Mouse (Mus musculus) midbrain, embryonic 15.5 days (tissue): ENCODE results near the gene Zfp146. TPM values are rescaled to one million over a fixed set of nuclear protein-coding genes. Genes with fewer than 3 reads are reported as not detected.
A peak's percentile ranks its signal among the peaks of the same experiment; 100 is the strongest.
"Not testable (repeated sequence)": the region's sequence is repeated elsewhere in the genome, so short reads cannot be mapped to it uniquely, and the experiment has no call there.

Source experiments
- ATAC-seq: fragments of 200-750 bp; cut with Nextera tagmentation; replicated peaks from 2 replicates; pipeline ENCODE4 v1.8.0; 2017; ENCODE audit warnings: moderate TSS enrichment
- H3K27ac ChIP-seq: fragments of 300-500 bp; sonication (generic); 2 replicates; pipeline ENCODE4 v1.5.1; 2015; ENCODE audit warnings: mild to moderate bottlenecking, inconsistent platforms
- H3K27me3 ChIP-seq: fragments of 300-500 bp; sonication (generic); replicated peaks from 2 replicates; pipeline ENCODE4 v1.6.1; 2015; ENCODE audit warnings: inconsistent platforms
- H3K36me3 ChIP-seq: fragments of 300-500 bp; sonication (generic); replicated peaks from 2 replicates; pipeline ENCODE4 v1.6.1; 2015; ENCODE audit warnings: inconsistent platforms
- H3K4me1 ChIP-seq: fragments of 300-500 bp; sonication (generic); 2 replicates; pipeline ENCODE4 v1.6.1; 2015; ENCODE audit warnings: inconsistent platforms
- H3K4me2 ChIP-seq: fragments of 300-500 bp; sonication (generic); 2 replicates; pipeline ENCODE4 v1.6.1; 2015; ENCODE audit warnings: inconsistent platforms, mild to moderate bottlenecking, moderate library complexity
- H3K4me3 ChIP-seq: fragments of 300-500 bp; sonication (generic); 2 replicates; pipeline ENCODE4 v1.5.1; 2015; ENCODE audit warnings: mild to moderate bottlenecking, inconsistent platforms
- H3K9ac ChIP-seq: fragments of 300-500 bp; sonication (generic); 2 replicates; pipeline ENCODE4 v1.6.1; 2015; ENCODE audit warnings: mild to moderate bottlenecking, inconsistent platforms
- H3K9me3 ChIP-seq: fragments of 300-500 bp; sonication (generic); 2 replicates; pipeline ENCODE4 v1.6.1; 2016; ENCODE audit warnings: inconsistent platforms
- WGBS: fragments of 180-500 bp; shearing (Covaris S2); methylation state at CpG from one replicate; pipeline ENCODE4 v1.1.7; 2015; ENCODE audit warnings: mixed read lengths; 5-methylcytosine and 5-hydroxymethylcytosine counted together
- polyA plus RNA-seq: library from polyadenylated mRNA; unstranded; fragments of >200 nt; fragmentation: Nextera tagmentation; extraction: Ambion mirVana; gene quantifications from 2 replicates; pipeline ENCODE4 v1.2.1, GENCODE M21; 2015

The Zfp146 gene
- polyA plus RNA-seq, 1 experiment from 2014 or later, result 15.4 TPM

- ATAC-seq, result no peak
- peaks cover 19% of the 10 kb centered on the region for H3K4me1 ChIP-seq
- no peak overlapping the region for H3K4me3 ChIP-seq
- WGBS, result 92% methylated on average over 12 of the region's 12 CpGs
- H3K9ac ChIP-seq, result no peak overlapping the region
- no peak overlapping the region for H3K4me2 ChIP-seq
- peaks cover 55% of the 10 kb centered on the region for H3K36me3 ChIP-seq
- no peaks in the 10 kb centered on the region for H3K9me3 ChIP-seq
- no peak overlapping the region for H3K27ac ChIP-seq
- H3K27me3 ChIP-seq, result no peaks in the 10 kb centered on the region
Observed at GRCm38 (mm10) chr7:30188344-30189115, 19.0 kb upstream of the Zfp146 start.

GRCm38 (mm10) chr7:30184641-30185348, 15.2 kb upstream of the Zfp146 start:
- Histone ChIP-seq H3K9me3 (no peaks in the 10 kb centered on the region), H3K4me3 (no peak overlapping the region), H3K27me3 (no peaks in the 10 kb centered on the region), H3K9ac (no peak overlapping the region), H3K36me3 (peaks cover 40% of the 10 kb centered on the region), H3K4me1 (peaks cover 7% of the 10 kb centered on the region), H3K4me2 (no peak overlapping the region), H3K27ac (no peak overlapping the region)
- WGBS, result 75% methylated on average over 13 of the region's 13 CpGs
- ATAC-seq, result no peak

- Histone ChIP-seq H3K4me1 (peaks cover 7% of the 10 kb centered on the region), H3K4me3 (peak within 1 kb of the TSS; percentile 6; the same call in 1 of the 2 replicates), H3K27ac (no peak within 1 kb of the TSS), H3K36me3 (peaks cover 36% of the 10 kb centered on the region), H3K4me2 (peak within 1 kb of the TSS; percentile 43), H3K27me3 (no peaks in the 10 kb centered on the region), H3K9me3 (no peaks in the 10 kb centered on the region), H3K9ac (no peak within 1 kb of the TSS; the same call in 1 of the 2 replicates)
- 3% methylated on average over 11 of the region's 11 CpGs for WGBS
- ATAC-seq, result peak; percentile 35; the same call in 1 of the 2 replicates
Observed at GRCm38 (mm10) chr7:30183879-30184289, 14.3 kb upstream of the Zfp146 start, which contains the start of gene Cox7a1. Gene Cox7a1 (plus strand): TSS chr7:30184144.

- not testable (repeated sequence) for ATAC-seq, H3K4me1 ChIP-seq, H3K27me3 ChIP-seq, H3K9me3 ChIP-seq, H3K9ac ChIP-seq, H3K4me3 ChIP-seq, H3K4me2 ChIP-seq, H3K27ac ChIP-seq
- WGBS, result 77% methylated on average over 7 of the region's 7 CpGs
- H3K36me3 ChIP-seq, result peaks cover 36% of the 10 kb centered on the region
Observed at GRCm38 (mm10) chr7:30183189-30183588, 13.6 kb upstream of the Zfp146 start.

DNA sequence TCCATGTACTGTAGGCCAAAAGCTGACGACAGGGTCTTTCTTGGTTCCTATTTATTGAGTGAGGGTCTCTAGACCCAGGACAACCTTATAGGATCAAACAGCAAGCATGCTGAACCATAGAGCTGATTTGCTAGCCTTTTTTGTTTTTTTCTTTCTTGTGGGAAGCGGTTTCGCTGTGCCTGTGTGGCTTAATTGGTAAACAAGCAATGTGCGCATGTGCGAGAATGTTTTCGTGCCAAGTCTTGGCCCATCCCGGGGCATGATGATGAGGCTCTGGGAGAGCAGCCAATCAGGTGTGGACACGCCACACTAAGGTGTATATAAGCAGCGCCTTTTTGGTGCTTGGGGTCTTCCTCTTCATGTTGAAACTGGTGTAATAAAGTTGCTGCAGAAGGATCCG, 12.4 kb upstream of the Zfp146 start:
- not testable (repeated sequence) for H3K4me2 ChIP-seq, H3K4me3 ChIP-seq, ATAC-seq, H3K9ac ChIP-seq, H3K4me1 ChIP-seq, H3K9me3 ChIP-seq, H3K27me3 ChIP-seq, H3K27ac ChIP-seq
- 93% methylated on average over 10 of the region's 10 CpGs for WGBS
- H3K36me3 ChIP-seq, result peaks cover 32% of the 10 kb centered on the region

DNA sequence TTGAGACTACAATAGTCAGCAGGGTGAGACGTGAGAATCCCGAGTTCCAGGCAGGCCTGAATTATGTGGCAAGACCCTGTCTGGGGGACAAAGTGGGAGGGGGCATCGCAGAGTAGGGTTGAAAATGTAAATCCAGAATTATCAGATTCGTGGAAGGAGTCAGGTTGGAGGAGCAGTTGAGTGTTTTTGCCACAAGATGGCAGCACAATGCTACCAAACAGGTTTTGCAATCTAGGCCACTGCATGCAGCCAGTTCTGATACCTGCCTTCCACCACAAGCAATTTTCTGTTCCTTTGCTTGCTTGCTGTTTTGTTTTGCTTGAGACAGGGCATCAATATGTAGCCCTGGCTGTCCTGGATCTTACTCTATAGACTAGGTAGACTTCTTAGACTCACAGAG, 11.8 kb upstream of the Zfp146 start:
- no peak overlapping the region for H3K4me2 ChIP-seq
- H3K27ac ChIP-seq, result no peak overlapping the region
- H3K9ac ChIP-seq, result no peak overlapping the region
- no peaks in the 10 kb centered on the region for H3K27me3 ChIP-seq
- no peak overlapping the region for H3K4me3 ChIP-seq
- peaks cover 32% of the 10 kb centered on the region for H3K36me3 ChIP-seq
- WGBS, result 3% methylated on average over 4 of the region's 4 CpGs
- 0 out of 2 replicates have a peak, but pooled peaks have one; percentile 15 for ATAC-seq
- H3K9me3 ChIP-seq, result no peaks in the 10 kb centered on the region
- H3K4me1 ChIP-seq, result peaks cover 7% of the 10 kb centered on the region

DNA sequence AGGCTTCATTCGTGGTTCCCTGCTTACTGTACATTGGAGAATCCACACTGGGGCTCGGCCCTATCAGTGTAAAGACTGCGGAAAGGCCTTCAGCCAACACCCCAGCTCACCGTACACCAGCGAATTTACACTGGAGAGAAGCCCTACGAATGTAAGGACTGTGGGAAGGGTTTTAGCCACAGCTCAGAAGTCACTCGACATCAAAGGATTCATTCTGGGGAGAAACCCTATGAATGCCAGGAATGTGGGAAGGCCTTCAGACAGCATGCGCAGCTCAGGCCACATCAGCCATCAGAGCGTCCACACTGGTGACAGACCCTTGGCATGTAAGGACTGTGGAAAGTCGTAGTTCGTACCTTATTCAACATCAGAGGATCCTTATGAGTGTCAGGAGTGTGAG, 8.7 kb upstream of the Zfp146 start:
- Histone ChIP-seq H3K27ac (no peak overlapping the region), H3K4me2 (no peak overlapping the region), H3K36me3 (peaks cover 23% of the 10 kb centered on the region), H3K4me1 (no peaks in the 10 kb centered on the region), H3K9me3 (no peaks in the 10 kb centered on the region), H3K4me3 (no peak overlapping the region), H3K27me3 (no peaks in the 10 kb centered on the region), H3K9ac (no peak overlapping the region)
- no peak for ATAC-seq
- 86% methylated on average over 11 of the region's 11 CpGs for WGBS

DNA sequence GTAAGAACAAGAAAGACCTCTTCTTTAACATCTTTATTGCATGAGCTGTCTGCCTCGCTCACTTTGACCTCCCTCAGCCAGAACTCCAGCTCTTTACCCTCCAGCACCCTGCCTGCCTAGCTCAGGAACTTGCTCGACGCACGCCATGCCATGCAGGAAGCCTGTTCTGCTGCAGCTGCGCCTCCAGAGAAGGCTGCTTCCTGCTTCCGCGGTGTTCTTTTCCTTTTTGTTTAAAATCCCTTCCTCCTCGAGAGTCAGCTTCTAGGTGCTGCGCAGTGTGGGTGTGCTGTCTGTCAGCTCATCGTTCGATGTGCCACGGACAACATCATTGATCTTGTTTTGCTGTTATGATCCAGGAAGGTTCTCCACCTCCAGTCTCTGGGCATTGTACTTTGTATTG, 6.9 kb upstream of the Zfp146 start:
- Histone ChIP-seq H3K4me1 (no peaks in the 10 kb centered on the region), H3K9ac (no peak overlapping the region), H3K27ac (no peak overlapping the region), H3K4me3 (no peak overlapping the region), H3K4me2 (no peak overlapping the region), H3K36me3 (peaks cover 23% of the 10 kb centered on the region), H3K9me3 (no peaks in the 10 kb centered on the region), H3K27me3 (no peaks in the 10 kb centered on the region)
- 85% methylated on average over 12 of the region's 12 CpGs for WGBS
- ATAC-seq, result no peak

- 27% methylated on average over 11 of the region's 11 CpGs for WGBS
- peak; percentile 62 for ATAC-seq
- Histone ChIP-seq H3K27ac (peak overlapping the region; percentile 95), H3K36me3 (peaks cover 7% of the 10 kb centered on the region), H3K9me3 (no peaks in the 10 kb centered on the region), H3K27me3 (no peaks in the 10 kb centered on the region), H3K4me3 (peak overlapping the region; percentile 71), H3K4me1 (peaks cover 27% of the 10 kb centered on the region), H3K9ac (peak overlapping the region; percentile 63), H3K4me2 (peak overlapping the region; percentile 65)
Observed at GRCm38 (mm10) chr7:30170283-30170951, 867 bp upstream of the Zfp146 start.

DNA sequence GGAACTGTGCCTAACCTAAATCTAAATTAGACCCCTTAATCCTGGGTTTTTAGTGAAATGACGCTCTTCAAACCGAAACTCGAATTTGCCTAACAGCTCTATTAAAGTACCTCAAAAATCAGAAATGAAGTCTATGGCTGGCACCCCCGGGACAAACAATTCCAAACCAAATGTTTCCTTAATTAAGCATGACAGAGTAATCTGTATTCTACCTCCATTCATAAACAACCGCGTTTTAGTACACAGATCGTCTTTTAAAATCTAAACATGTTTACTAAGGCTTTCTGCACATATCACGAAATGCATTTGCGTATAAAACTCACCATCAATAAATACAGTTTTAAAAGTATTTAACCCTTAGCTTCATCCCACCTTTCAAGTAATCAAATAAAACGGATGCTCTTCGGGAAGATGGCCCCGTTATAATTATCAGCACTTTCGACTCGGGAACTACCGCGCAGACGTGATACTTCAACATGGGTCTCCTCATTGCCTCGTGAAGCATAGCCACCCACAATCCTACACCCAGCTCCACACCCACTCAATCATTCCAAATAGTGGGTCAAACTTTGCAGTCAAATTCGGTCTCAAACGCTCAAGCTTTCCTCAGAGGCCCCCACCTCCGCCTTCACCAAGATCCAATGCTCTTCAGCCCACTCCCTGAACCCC, 502 bp downstream of the Zfp146 start:
- H3K4me3 ChIP-seq, result peak overlapping the region; percentile 71
- peaks cover 27% of the 10 kb centered on the region for H3K4me1 ChIP-seq
- H3K36me3 ChIP-seq, result peaks cover 15% of the 10 kb centered on the region
- H3K27ac ChIP-seq, result peak overlapping the region; percentile 95
- peak overlapping the region; percentile 63 for H3K9ac ChIP-seq
- peak; percentile 46 for ATAC-seq
- H3K4me2 ChIP-seq, result peak overlapping the region; percentile 59
- no peaks in the 10 kb centered on the region for H3K27me3 ChIP-seq
- 2% methylated on average over 21 of the region's 21 CpGs for WGBS
- no peaks in the 10 kb centered on the region for H3K9me3 ChIP-seq

DNA sequence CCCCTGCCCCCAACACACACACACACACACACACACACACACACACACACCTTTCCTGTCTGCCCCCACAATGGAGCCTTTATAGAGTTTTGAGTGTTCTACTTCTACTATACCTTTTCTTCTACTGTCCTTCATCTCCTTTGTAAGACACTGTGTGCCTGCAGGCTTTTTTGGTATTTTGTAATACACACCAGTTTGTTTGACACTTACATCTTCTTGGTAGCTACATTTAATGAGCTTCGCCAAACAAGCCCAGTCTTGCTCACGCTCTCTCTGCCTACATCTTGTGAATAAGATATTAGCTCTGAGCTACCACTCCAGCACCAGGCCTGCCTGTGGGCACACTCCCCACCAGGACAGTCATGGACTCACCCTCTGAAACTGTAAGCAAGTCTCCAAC, 4.8 kb downstream of the Zfp146 start:
- peaks cover 16% of the 10 kb centered on the region for H3K4me1 ChIP-seq
- H3K27ac ChIP-seq, result no peak overlapping the region
- no peak overlapping the region for H3K9ac ChIP-seq
- peaks cover 24% of the 10 kb centered on the region for H3K9me3 ChIP-seq
- H3K4me2 ChIP-seq, result no peak overlapping the region
- H3K36me3 ChIP-seq, result peaks cover 55% of the 10 kb centered on the region
- ATAC-seq, result no peak
- no peaks in the 10 kb centered on the region for H3K27me3 ChIP-seq
- H3K4me3 ChIP-seq, result no peak overlapping the region
- 99% methylated on average over 2 of the region's 2 CpGs for WGBS

DNA sequence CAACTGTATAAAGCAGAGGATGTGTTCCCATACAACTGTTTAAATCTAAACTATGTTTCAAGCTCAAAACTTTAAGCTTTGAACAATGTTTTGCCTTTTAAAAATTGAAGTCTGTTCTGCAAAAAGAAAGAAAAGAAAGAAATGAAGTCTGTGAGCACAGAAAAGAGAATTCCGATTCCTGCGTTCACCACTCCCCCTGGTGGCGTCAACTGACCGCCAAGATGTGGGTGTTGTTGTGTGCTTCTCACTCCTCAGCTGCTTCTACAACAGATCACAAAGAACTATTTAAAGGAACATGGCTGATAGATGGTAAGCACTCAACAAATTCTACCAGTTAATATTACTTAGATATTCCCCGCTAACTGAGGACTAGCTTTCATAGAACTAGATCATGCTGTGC, 6.4 kb downstream of the Zfp146 start:
- Histone ChIP-seq H3K9me3 (peaks cover 30% of the 10 kb centered on the region), H3K4me2 (no peak overlapping the region), H3K4me1 (peaks cover 12% of the 10 kb centered on the region), H3K9ac (no peak overlapping the region), H3K27ac (no peak overlapping the region), H3K27me3 (no peaks in the 10 kb centered on the region), H3K4me3 (no peak overlapping the region), H3K36me3 (peaks cover 72% of the 10 kb centered on the region)
- 95% methylated on average over 5 of the region's 5 CpGs for WGBS
- ATAC-seq, result no peak
